Mouse (Mus musculus): ENCODE data around the gene Ric3. TPM values are rescaled to one million over a fixed set of nuclear protein-coding genes. Genes with fewer than 3 reads are reported as not detected.
"Not testable (repeated sequence)": the region's sequence is repeated elsewhere in the genome, so short reads cannot be mapped to it uniquely, and the experiment has no call there.

The Ric3 gene
- polyA plus RNA-seq, 1 experiment from 2014 or later, result 2.9 TPM

GRCm38 (mm10) chr7:109096618-109097017, 13.5 kb upstream of the Ric3 start:
- Histone ChIP-seq H3K4me2 (replicated peaks) (no peak overlapping the region), H3K27me3 (replicated peaks) (no peaks in the 10 kb centered on the region), H3K9me3 (no peaks in the 10 kb centered on the region), H3K4me1 (replicated peaks) (no peaks in the 10 kb centered on the region), H3K4me3 (replicated peaks) (no peak overlapping the region), H3K9ac (no peak overlapping the region), H3K27ac (no peak overlapping the region), H3K36me3 (no peaks in the 10 kb centered on the region)
- ATAC-seq, result no peak
- 77% methylated on average over 4 of the region's 4 CpGs for WGBS

- no peak overlapping the region for H3K4me3 ChIP-seq (replicated peaks)
- ATAC-seq, result no peak
- H3K36me3 ChIP-seq, result no peaks in the 10 kb centered on the region
- no peaks in the 10 kb centered on the region for H3K27me3 ChIP-seq (replicated peaks)
- no peak overlapping the region for H3K27ac ChIP-seq
- WGBS, result no CpG with 5 or more reads among the region's 7 CpGs
- no peaks in the 10 kb centered on the region for H3K4me1 ChIP-seq (replicated peaks)
- no peaks in the 10 kb centered on the region for H3K9me3 ChIP-seq
- no peak overlapping the region for H3K9ac ChIP-seq
- no peak overlapping the region for H3K4me2 ChIP-seq (replicated peaks)
These were observed 11.2 kb upstream of the Ric3 start for GRCm38 (mm10) chr7:109094294-109094693.

- H3K4me3 ChIP-seq (replicated peaks); H3K27ac ChIP-seq; H3K9ac ChIP-seq; H3K4me2 ChIP-seq (replicated peaks); H3K36me3 ChIP-seq; H3K27me3 ChIP-seq (replicated peaks); H3K4me1 ChIP-seq (replicated peaks); H3K9me3 ChIP-seq; ATAC-seq: not testable (repeated sequence)
- no CpG with 5 or more reads among the region's 2 CpGs for WGBS
These were observed 8.2 kb upstream of the Ric3 start for GRCm38 (mm10) chr7:109091316-109091715.

- Histone ChIP-seq H3K27ac (no peak overlapping the region), H3K9ac (no peak overlapping the region), H3K4me3 (replicated peaks) (no peak overlapping the region), H3K9me3 (no peaks in the 10 kb centered on the region), H3K4me1 (replicated peaks) (peaks cover 6% of the 10 kb centered on the region), H3K4me2 (replicated peaks) (no peak overlapping the region), H3K27me3 (replicated peaks) (no peaks in the 10 kb centered on the region), H3K36me3 (no peaks in the 10 kb centered on the region)
- WGBS, result 9% methylated on average over 2 of the region's 2 CpGs
- ATAC-seq, result no peak
These were observed 3.8 kb upstream of the Ric3 start for GRCm38 (mm10) chr7:109086946-109087345.

- WGBS, result 80% methylated on average over 4 of the region's 4 CpGs
- Histone ChIP-seq H3K4me2 (replicated peaks) (no peak overlapping the region), H3K9ac (no peak overlapping the region), H3K27ac (no peak overlapping the region), H3K36me3 (no peaks in the 10 kb centered on the region), H3K4me3 (replicated peaks) (no peak overlapping the region), H3K4me1 (replicated peaks) (peaks cover 6% of the 10 kb centered on the region), H3K9me3 (no peaks in the 10 kb centered on the region), H3K27me3 (replicated peaks) (no peaks in the 10 kb centered on the region)
- no peak for ATAC-seq
These were observed 668 bp upstream of the Ric3 start for GRCm38 (mm10) chr7:109083813-109084184.

GRCm38 (mm10) chr7:109082269-109083112, 640 bp downstream of the Ric3 start:
- Histone ChIP-seq H3K9ac (no peak overlapping the region), H3K27me3 (replicated peaks) (no peaks in the 10 kb centered on the region), H3K27ac (no peak overlapping the region), H3K4me1 (replicated peaks) (peaks cover 6% of the 10 kb centered on the region), H3K36me3 (no peaks in the 10 kb centered on the region), H3K4me3 (replicated peaks) (peak overlapping the region; percentile 43), H3K9me3 (no peaks in the 10 kb centered on the region), H3K4me2 (replicated peaks) (peak overlapping the region; percentile 77)
- WGBS, result 24% methylated on average over 12 of the region's 12 CpGs
- no peak for ATAC-seq

GRCm38 (mm10) chr7:109072326-109072725, 10.8 kb downstream of the Ric3 start:
- Histone ChIP-seq H3K4me2 (replicated peaks) (no peak overlapping the region), H3K9ac (no peak overlapping the region), H3K4me1 (replicated peaks) (no peaks in the 10 kb centered on the region), H3K27me3 (replicated peaks) (no peaks in the 10 kb centered on the region), H3K36me3 (no peaks in the 10 kb centered on the region), H3K27ac (no peak overlapping the region), H3K9me3 (no peaks in the 10 kb centered on the region), H3K4me3 (replicated peaks) (no peak overlapping the region)
- no peak for ATAC-seq
- 72% methylated on average over 5 of the region's 5 CpGs for WGBS

- no peak overlapping the region for H3K27ac ChIP-seq
- no peak overlapping the region for H3K9ac ChIP-seq
- ATAC-seq, result no peak
- no peaks in the 10 kb centered on the region for H3K27me3 ChIP-seq (replicated peaks)
- no peak overlapping the region for H3K4me2 ChIP-seq (replicated peaks)
- WGBS, result 75% methylated on average over 4 of the region's 4 CpGs
- no peaks in the 10 kb centered on the region for H3K36me3 ChIP-seq
- no peak overlapping the region for H3K4me3 ChIP-seq (replicated peaks)
- H3K9me3 ChIP-seq, result no peaks in the 10 kb centered on the region
- H3K4me1 ChIP-seq (replicated peaks), result no peaks in the 10 kb centered on the region
These were observed 13.5 kb downstream of the Ric3 start for GRCm38 (mm10) chr7:109069641-109070040.

GRCm38 (mm10) chr7:109059536-109059935, 23.6 kb downstream of the Ric3 start:
- H3K9me3 ChIP-seq, result no peaks in the 10 kb centered on the region
- H3K4me2 ChIP-seq (replicated peaks), result no peak overlapping the region
- ATAC-seq, result no peak
- H3K4me3 ChIP-seq (replicated peaks), result no peak overlapping the region
- H3K36me3 ChIP-seq, result no peaks in the 10 kb centered on the region
- H3K27me3 ChIP-seq (replicated peaks), result no peaks in the 10 kb centered on the region
- H3K4me1 ChIP-seq (replicated peaks), result no peaks in the 10 kb centered on the region
- 85% methylated on average over 4 of the region's 4 CpGs for WGBS
- H3K9ac ChIP-seq, result no peak overlapping the region
- H3K27ac ChIP-seq, result no peak overlapping the region

GRCm38 (mm10) chr7:109050831-109051230, 32.3 kb downstream of the Ric3 start:
- WGBS, result 77% methylated on average over 1 of the region's 1 CpGs
- Histone ChIP-seq H3K9ac (no peak overlapping the region), H3K27ac (no peak overlapping the region), H3K9me3 (no peaks in the 10 kb centered on the region), H3K4me3 (replicated peaks) (no peak overlapping the region), H3K27me3 (replicated peaks) (no peaks in the 10 kb centered on the region), H3K4me1 (replicated peaks) (no peaks in the 10 kb centered on the region), H3K4me2 (replicated peaks) (no peak overlapping the region), H3K36me3 (no peaks in the 10 kb centered on the region)
- no peak for ATAC-seq

GRCm38 (mm10) chr7:109045876-109046275, 37.3 kb downstream of the Ric3 start:
- Histone ChIP-seq H3K4me3 (replicated peaks) (no peak overlapping the region), H3K9ac (no peak overlapping the region), H3K4me1 (replicated peaks) (no peaks in the 10 kb centered on the region), H3K27me3 (replicated peaks) (no peaks in the 10 kb centered on the region), H3K4me2 (replicated peaks) (no peak overlapping the region), H3K36me3 (no peaks in the 10 kb centered on the region), H3K27ac (no peak overlapping the region), H3K9me3 (no peaks in the 10 kb centered on the region)
- ATAC-seq, result no peak
- 89% methylated on average over 2 of the region's 2 CpGs for WGBS

- Histone ChIP-seq H3K4me1 (replicated peaks) (no peaks in the 10 kb centered on the region), H3K36me3 (no peaks in the 10 kb centered on the region), H3K27me3 (replicated peaks) (no peaks in the 10 kb centered on the region), H3K4me2 (replicated peaks) (no peak overlapping the region), H3K9me3 (no peaks in the 10 kb centered on the region), H3K4me3 (replicated peaks) (no peak overlapping the region), H3K27ac (no peak overlapping the region), H3K9ac (no peak overlapping the region)
- ATAC-seq, result no peak
- WGBS, result 81% methylated on average over 5 of the region's 5 CpGs
These were observed 43.7 kb downstream of the Ric3 start for GRCm38 (mm10) chr7:109039445-109039844.

GRCm38 (mm10) chr7:109038987-109039386, 44.1 kb downstream of the Ric3 start:
- Histone ChIP-seq H3K27me3 (replicated peaks) (no peaks in the 10 kb centered on the region), H3K27ac (no peak overlapping the region), H3K9ac (no peak overlapping the region), H3K4me3 (replicated peaks) (no peak overlapping the region), H3K4me1 (replicated peaks) (no peaks in the 10 kb centered on the region), H3K4me2 (replicated peaks) (no peak overlapping the region), H3K36me3 (no peaks in the 10 kb centered on the region), H3K9me3 (no peaks in the 10 kb centered on the region)
- WGBS, result 48% methylated on average over 1 of the region's 1 CpGs
- no peak for ATAC-seq

All from intestine, embryonic 15.5 days (tissue).